Mouse (Mus musculus): ENCODE data around the gene Cdca7. TPM values are rescaled to one million over a fixed set of nuclear protein-coding genes. Genes with fewer than 3 reads are reported as not detected.

The Cdca7 gene
- polyA plus RNA-seq (2014; fragmentation: Nextera tagmentation; extraction: Ambion mirVana): 146 and 192 TPM in 2 replicates

GRCm38 (mm10) chr2:72475797-72476485 is at the start of gene Cdca7:
Gene Cdca7, plus strand, starts transcription at chr2:72476159.
- ATAC-seq (ENCODE audit: low FRiP score, low TSS enrichment): peak; percentile 87
- under 1% methylated on average over 58 of the region's 58 CpGs for WGBS
- H3K9me3 ChIP-seq (ENCODE audit: control insufficient read depth, low read length): no peaks in the 10 kb centered on the region

GRCm38 (mm10) chr2:72426776-72427175 is 49.2 kb upstream of the Cdca7 start:
- Histone ChIP-seq H3K9me3 (ENCODE audit: control insufficient read depth, low read length) (no peaks in the 10 kb centered on the region), H3K4me2 (replicated peaks; ENCODE audit: low read depth, low read length) (no peak overlapping the region), H3K9ac (ENCODE audit: low read depth, low read length) (no peak overlapping the region), H3K27ac (ENCODE audit: low read depth, low read length) (no peak overlapping the region), H3K27me3 (ENCODE audit: control insufficient read depth, insufficient read depth, low read length) (no peaks in the 10 kb centered on the region), H3K4me1 (ENCODE audit: control insufficient read depth, insufficient read depth, low read length) (no peaks in the 10 kb centered on the region), H3K36me3 (ENCODE audit: control insufficient read depth, insufficient read depth, low read length) (no peaks in the 10 kb centered on the region), H3K4me3 (ENCODE audit: low read length) (no peak overlapping the region)
- no peak for ATAC-seq (ENCODE audit: low FRiP score, low TSS enrichment)
- 22% methylated on average over 8 of the region's 8 CpGs for WGBS

More at GRCm38 (mm10) chr2:72475797-72476485, at the start of gene Cdca7:
- H3K4me2 ChIP-seq (replicated peaks; ENCODE audit: low read depth, low read length): peak within 1 kb of the TSS; percentile 77
- H3K4me3 ChIP-seq (ENCODE audit: low read length): peak within 1 kb of the TSS; percentile 89
- peak within 1 kb of the TSS; percentile 87 for H3K9ac ChIP-seq (ENCODE audit: low read depth, low read length)
- H3K27me3 ChIP-seq (ENCODE audit: control insufficient read depth, insufficient read depth, low read length): no peaks in the 10 kb centered on the region
- peak within 1 kb of the TSS; percentile 75 for H3K27ac ChIP-seq (ENCODE audit: low read depth, low read length)
- H3K36me3 ChIP-seq (ENCODE audit: control insufficient read depth, insufficient read depth, low read length): peaks cover 23% of the 10 kb centered on the region
- H3K4me1 ChIP-seq (ENCODE audit: control insufficient read depth, insufficient read depth, low read length): peaks cover 23% of the 10 kb centered on the region

GRCm38 (mm10) chr2:72427288-72427687 is 48.7 kb upstream of the Cdca7 start:
- H3K9ac ChIP-seq (ENCODE audit: low read depth, low read length): no peak overlapping the region
- 72% methylated on average over 11 of the region's 11 CpGs for WGBS
- no peaks in the 10 kb centered on the region for H3K36me3 ChIP-seq (ENCODE audit: control insufficient read depth, insufficient read depth, low read length)
- no peak overlapping the region for H3K4me2 ChIP-seq (replicated peaks; ENCODE audit: low read depth, low read length)
- H3K9me3 ChIP-seq (ENCODE audit: control insufficient read depth, low read length): no peaks in the 10 kb centered on the region
- H3K27me3 ChIP-seq (ENCODE audit: control insufficient read depth, insufficient read depth, low read length): no peaks in the 10 kb centered on the region
- H3K27ac ChIP-seq (ENCODE audit: low read depth, low read length): no peak overlapping the region
- no peaks in the 10 kb centered on the region for H3K4me1 ChIP-seq (ENCODE audit: control insufficient read depth, insufficient read depth, low read length)
- H3K4me3 ChIP-seq (ENCODE audit: low read length): no peak overlapping the region
- ATAC-seq (ENCODE audit: low FRiP score, low TSS enrichment): no peak

GRCm38 (mm10) chr2:72438941-72439533 is 36.9 kb upstream of the Cdca7 start:
- no peak overlapping the region for H3K9ac ChIP-seq (ENCODE audit: low read depth, low read length)
- no peak overlapping the region for H3K4me3 ChIP-seq (ENCODE audit: low read length)
- no peak overlapping the region for H3K27ac ChIP-seq (ENCODE audit: low read depth, low read length)
- H3K36me3 ChIP-seq (ENCODE audit: control insufficient read depth, insufficient read depth, low read length): no peaks in the 10 kb centered on the region
- H3K27me3 ChIP-seq (ENCODE audit: control insufficient read depth, insufficient read depth, low read length): no peaks in the 10 kb centered on the region
- no peak overlapping the region for H3K4me2 ChIP-seq (replicated peaks; ENCODE audit: low read depth, low read length)
- no peaks in the 10 kb centered on the region; the same call in 1 of the 2 replicates for H3K4me1 ChIP-seq (ENCODE audit: control insufficient read depth, insufficient read depth, low read length)
- WGBS: 43% methylated on average over 8 of the region's 8 CpGs
- H3K9me3 ChIP-seq (ENCODE audit: control insufficient read depth, low read length): no peaks in the 10 kb centered on the region
- ATAC-seq (ENCODE audit: low FRiP score, low TSS enrichment): no peak; the same call in 1 of the 2 replicates

GRCm38 (mm10) chr2:72441010-72441409 is 34.9 kb upstream of the Cdca7 start:
- H3K36me3 ChIP-seq (ENCODE audit: control insufficient read depth, insufficient read depth, low read length): no peaks in the 10 kb centered on the region
- H3K9me3 ChIP-seq (ENCODE audit: control insufficient read depth, low read length): no peaks in the 10 kb centered on the region
- no peaks in the 10 kb centered on the region for H3K27me3 ChIP-seq (ENCODE audit: control insufficient read depth, insufficient read depth, low read length)
- no peak overlapping the region for H3K9ac ChIP-seq (ENCODE audit: low read depth, low read length)
- no peak for ATAC-seq (ENCODE audit: low FRiP score, low TSS enrichment)
- WGBS: 93% methylated on average over 9 of the region's 9 CpGs
- no peak overlapping the region for H3K4me2 ChIP-seq (replicated peaks; ENCODE audit: low read depth, low read length)
- no peak overlapping the region for H3K4me3 ChIP-seq (ENCODE audit: low read length)
- H3K4me1 ChIP-seq (ENCODE audit: control insufficient read depth, insufficient read depth, low read length): no peaks in the 10 kb centered on the region; the same call in 1 of the 2 replicates
- H3K27ac ChIP-seq (ENCODE audit: low read depth, low read length): no peak overlapping the region

GRCm38 (mm10) chr2:72442825-72443224 is 33.1 kb upstream of the Cdca7 start:
- no peak overlapping the region for H3K4me3 ChIP-seq (ENCODE audit: low read length)
- no peaks in the 10 kb centered on the region; the same call in 1 of the 2 replicates for H3K4me1 ChIP-seq (ENCODE audit: control insufficient read depth, insufficient read depth, low read length)
- no peaks in the 10 kb centered on the region for H3K9me3 ChIP-seq (ENCODE audit: control insufficient read depth, low read length)
- no peak for ATAC-seq (ENCODE audit: low FRiP score, low TSS enrichment)
- no peaks in the 10 kb centered on the region for H3K27me3 ChIP-seq (ENCODE audit: control insufficient read depth, insufficient read depth, low read length)
- H3K36me3 ChIP-seq (ENCODE audit: control insufficient read depth, insufficient read depth, low read length): no peaks in the 10 kb centered on the region
- WGBS: 80% methylated on average over 6 of the region's 6 CpGs
- H3K9ac ChIP-seq (ENCODE audit: low read depth, low read length): no peak overlapping the region
- no peak overlapping the region for H3K27ac ChIP-seq (ENCODE audit: low read depth, low read length)
- H3K4me2 ChIP-seq (replicated peaks; ENCODE audit: low read depth, low read length): no peak overlapping the region

GRCm38 (mm10) chr2:72443960-72444359 is 32.0 kb upstream of the Cdca7 start:
- H3K36me3 ChIP-seq (ENCODE audit: control insufficient read depth, insufficient read depth, low read length): no peaks in the 10 kb centered on the region
- H3K4me1 ChIP-seq (ENCODE audit: control insufficient read depth, insufficient read depth, low read length): no peaks in the 10 kb centered on the region; the same call in 1 of the 2 replicates
- H3K27ac ChIP-seq (ENCODE audit: low read depth, low read length): no peak overlapping the region
- no peaks in the 10 kb centered on the region for H3K9me3 ChIP-seq (ENCODE audit: control insufficient read depth, low read length)
- H3K4me3 ChIP-seq (ENCODE audit: low read length): no peak overlapping the region
- no peak overlapping the region for H3K4me2 ChIP-seq (replicated peaks; ENCODE audit: low read depth, low read length)
- 87% methylated on average over 3 of the region's 3 CpGs for WGBS
- no peak for ATAC-seq (ENCODE audit: low FRiP score, low TSS enrichment)
- H3K27me3 ChIP-seq (ENCODE audit: control insufficient read depth, insufficient read depth, low read length): no peaks in the 10 kb centered on the region
- H3K9ac ChIP-seq (ENCODE audit: low read depth, low read length): no peak overlapping the region

GRCm38 (mm10) chr2:72446106-72446505 is 29.9 kb upstream of the Cdca7 start:
- Histone ChIP-seq H3K4me1 (ENCODE audit: control insufficient read depth, insufficient read depth, low read length) (no peaks in the 10 kb centered on the region), H3K27ac (ENCODE audit: low read depth, low read length) (no peak overlapping the region), H3K36me3 (ENCODE audit: control insufficient read depth, insufficient read depth, low read length) (no peaks in the 10 kb centered on the region), H3K9ac (ENCODE audit: low read depth, low read length) (no peak overlapping the region), H3K4me3 (ENCODE audit: low read length) (no peak overlapping the region), H3K4me2 (replicated peaks; ENCODE audit: low read depth, low read length) (no peak overlapping the region), H3K9me3 (ENCODE audit: control insufficient read depth, low read length) (no peaks in the 10 kb centered on the region), H3K27me3 (ENCODE audit: control insufficient read depth, insufficient read depth, low read length) (no peaks in the 10 kb centered on the region)
- 94% methylated on average over 3 of the region's 3 CpGs for WGBS
- no peak for ATAC-seq (ENCODE audit: low FRiP score, low TSS enrichment)

GRCm38 (mm10) chr2:72446615-72447014 is 29.3 kb upstream of the Cdca7 start:
- ATAC-seq (ENCODE audit: low FRiP score, low TSS enrichment): no peak
- H3K4me3 ChIP-seq (ENCODE audit: low read length): no peak overlapping the region
- no peaks in the 10 kb centered on the region for H3K4me1 ChIP-seq (ENCODE audit: control insufficient read depth, insufficient read depth, low read length)
- no peak overlapping the region for H3K4me2 ChIP-seq (replicated peaks; ENCODE audit: low read depth, low read length)
- H3K36me3 ChIP-seq (ENCODE audit: control insufficient read depth, insufficient read depth, low read length): no peaks in the 10 kb centered on the region
- H3K27ac ChIP-seq (ENCODE audit: low read depth, low read length): no peak overlapping the region
- no peaks in the 10 kb centered on the region for H3K9me3 ChIP-seq (ENCODE audit: control insufficient read depth, low read length)
- WGBS: 59% methylated on average over 5 of the region's 5 CpGs
- no peak overlapping the region for H3K9ac ChIP-seq (ENCODE audit: low read depth, low read length)
- H3K27me3 ChIP-seq (ENCODE audit: control insufficient read depth, insufficient read depth, low read length): no peaks in the 10 kb centered on the region
